Mouse (Mus musculus) MEL (cell line): ENCODE results near the gene Olfr707.

Source experiments
- CHD1 ChIP-seq: IDR thresholded peaks from 2 replicates; pipeline ENCODE4 v1.6.1; 2012; ENCODE audit warnings: low read depth, mild to moderate bottlenecking, inconsistent platforms, low read length, improper control_type of control experiment
- CTCF ChIP-seq, 3 experiments: IDR thresholded peaks in 2 of 3; conservative IDR thresholded peaks in 1 of 3; 2 replicates each; pipeline ENCODE4 v1.5.1; 2011 to 2012; ENCODE audit warnings: low read length in 3 of 3, low read depth in 2 of 3, mild to moderate bottlenecking in 2 of 3, improper control_type of control experiment in 1 of 3, inconsistent platforms in 1 of 3, mixed read lengths in 1 of 3, moderate library complexity in 1 of 3; ENCODE audit not compliant: control insufficient read depth in 1 of 3, insufficient read depth in 1 of 3, poor library complexity in 1 of 3, severe bottlenecking in 1 of 3
- EP300 ChIP-seq, 2 experiments: IDR thresholded peaks; 2 replicates each; pipeline ENCODE4 v1.6.1; 2011; ENCODE audit warnings: improper control_type of control experiment in 2 of 2, low read length in 2 of 2, low read depth in 1 of 2, mild to moderate bottlenecking in 1 of 2
- GATA1 ChIP-seq: IDR thresholded peaks from 2 replicates; pipeline ENCODE4 v1.6.1; 2011; ENCODE audit warnings: low read depth, low read length, improper control_type of control experiment
- POLR2A ChIP-seq, 2 experiments: IDR thresholded peaks; 2 replicates each; pipeline ENCODE4 v1.6.1; 2011 to 2012; ENCODE audit warnings: low read length in 2 of 2, mild to moderate bottlenecking in 2 of 2, control low read depth in 1 of 2, improper control_type of control experiment in 1 of 2, low read depth in 1 of 2, moderate library complexity in 1 of 2; ENCODE audit not compliant: control insufficient read depth in 1 of 2, insufficient read depth in 1 of 2, poor library complexity in 1 of 2
- SIN3A ChIP-seq: IDR thresholded peaks from 2 replicates; pipeline ENCODE4 v1.6.1; 2012; ENCODE audit warnings: low read length, improper control_type of control experiment, inconsistent platforms
- USF1 ChIP-seq: IDR thresholded peaks from 2 replicates; pipeline ENCODE4 v1.6.1; 2014; ENCODE audit warnings: low read depth, mild to moderate bottlenecking, inconsistent platforms, low read length, improper control_type of control experiment, moderate library complexity
- ZNF384 ChIP-seq: IDR thresholded peaks from 2 replicates; pipeline ENCODE4 v1.6.1; 2012; ENCODE audit warnings: low read depth, mild to moderate bottlenecking, inconsistent platforms, low read length, improper control_type of control experiment

- TF ChIP-seq CTCF (IDR thresholded peaks at IDR 0.05 in 2 of 3, conservative IDR thresholded peaks at IDR 0.05 in 1 of 3; ENCODE audit: control insufficient read depth in 1 of 3, insufficient read depth in 1 of 3, low read depth in 2 of 3, low read length in 3 of 3, poor library complexity in 1 of 3, severe bottlenecking in 1 of 3) (no peak), ZNF384 (no peak), POLR2A (IDR thresholded peaks at IDR 0.05; ENCODE audit: control insufficient read depth in 1 of 2, insufficient read depth in 1 of 2, low read depth in 1 of 2, low read length in 2 of 2, poor library complexity in 1 of 2) (no peak), EP300 (IDR thresholded peaks at IDR 0.05; ENCODE audit: low read depth in 1 of 2, low read length in 2 of 2) (no peak), GATA1 (no peak), SIN3A (no peak), CHD1 (no peak), USF1 (no peak)
Measured at GRCm38 (mm10) chr7:106948212-106948611, 47.2 kb upstream of the Olfr707 start, which contains the start of gene Olfr710.
